Mouse (Mus musculus) kidney, postnatal 0 days (tissue): ENCODE data around the gene Matn4. TPM values are rescaled to one million over a fixed set of nuclear protein-coding genes. Genes with fewer than 3 reads are reported as not detected.
A peak's percentile ranks its signal among the peaks of the same experiment; 100 is the strongest.

ENCODE experiments used
- ATAC-seq: fragments of 200-750 bp; cut with Nextera tagmentation; replicated peaks from 2 replicates; pipeline ENCODE4 v1.8.0; 2017; ENCODE audit warnings: low read depth, moderate number of reproducible peaks, moderate TSS enrichment, moderate library complexity; ENCODE audit not compliant: low FRiP score
- DNase-seq: peaks from one replicate; pipeline ENCODE4 v3.0.0-alpha.2; 2016; ENCODE audit warnings: low spot score
- H3K27ac ChIP-seq: fragments of 300-500 bp; sonication (generic); 2 replicates; pipeline ENCODE4 v1.5.1; 2014; ENCODE audit warnings: mild to moderate bottlenecking
- H3K27me3 ChIP-seq: fragments of 300-500 bp; sonication (generic); 2 replicates; pipeline ENCODE4 v1.6.1; 2014; ENCODE audit warnings: low read length, mixed read lengths; ENCODE audit not compliant: insufficient read depth
- H3K36me3 ChIP-seq: fragments of 300-500 bp; sonication (generic); 2 replicates; pipeline ENCODE4 v1.6.1; 2014; ENCODE audit warnings: low read length, mixed read lengths; ENCODE audit not compliant: insufficient read depth
- H3K4me1 ChIP-seq: fragments of 300-500 bp; sonication (generic); replicated peaks from 2 replicates; pipeline ENCODE4 v1.6.1; 2014; ENCODE audit warnings: antibody characterized with exemption, low read length, mixed read lengths; ENCODE audit not compliant: insufficient read depth
- H3K4me2 ChIP-seq: fragments of 300-500 bp; sonication (generic); 2 replicates; pipeline ENCODE4 v1.6.1; 2014; ENCODE audit warnings: mild to moderate bottlenecking, low read length, moderate library complexity, mixed read lengths
- H3K4me3 ChIP-seq: fragments of 300-500 bp; sonication (generic); replicated peaks from 2 replicates; pipeline ENCODE4 v1.5.1; 2014; ENCODE audit warnings: low read depth, low read length
- H3K9ac ChIP-seq: fragments of 300-500 bp; sonication (generic); 2 replicates; pipeline ENCODE4 v1.6.1; 2014; ENCODE audit warnings: low read depth, low read length
- H3K9me3 ChIP-seq: fragments of 300-500 bp; sonication (generic); replicated peaks from 2 replicates; pipeline ENCODE4 v1.6.1; 2016; ENCODE audit warnings: low read length, inconsistent platforms, mixed read lengths
- CTCF ChIP-seq: IDR thresholded peaks from 2 replicates; pipeline ENCODE4 v1.5.1; 2016; ENCODE audit warnings: antibody characterized with exemption, low read depth, mild to moderate bottlenecking, moderate library complexity
- WGBS: fragments of 180-500 bp; shearing (Covaris S2); extraction: QIAGEN DNeasy Blood & Tissue Kit; methylation state at CpG from one replicate; pipeline ENCODE4 v1.1.7; 2014; 5-methylcytosine and 5-hydroxymethylcytosine counted together
- polyA plus RNA-seq: library from polyadenylated mRNA; unstranded; fragments of >200 nt; fragmentation: Nextera tagmentation; extraction: Ambion mirVana; gene quantifications from 2 replicates; pipeline ENCODE4 v1.2.1, GENCODE M21; 2015

The Matn4 gene
- polyA plus RNA-seq, 1 experiment from 2014 or later = 0.46 TPM

DNA sequence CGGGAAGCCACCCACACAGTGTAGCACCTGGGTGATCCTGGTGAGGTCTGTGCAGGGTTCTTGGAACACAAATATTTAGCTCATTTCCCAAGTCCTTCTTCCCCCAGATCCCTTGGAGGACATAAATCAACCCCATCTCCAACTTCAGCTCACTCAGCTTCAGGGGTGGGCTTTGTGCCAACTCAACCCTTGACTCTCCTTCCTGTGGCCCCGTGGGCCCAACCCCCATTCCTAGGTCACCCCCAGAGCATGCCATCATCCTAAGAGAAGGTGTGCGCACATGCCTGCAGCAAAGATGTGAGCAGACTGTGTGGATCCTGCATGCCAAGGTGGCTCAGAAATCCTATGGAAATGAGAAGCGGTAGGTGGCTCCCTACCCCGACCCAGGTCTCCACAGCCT is 559 bp upstream of the Matn4 start:
- H3K4me3 ChIP-seq = no peak overlapping the region
- H3K9ac ChIP-seq = no peak overlapping the region
- ATAC-seq = no peak
- no peak for TF ChIP-seq CTCF
- DNase-seq = no peak
- peaks cover 7% of the 10 kb centered on the region for H3K4me1 ChIP-seq
- no peaks in the 10 kb centered on the region for H3K36me3 ChIP-seq
- H3K4me2 ChIP-seq = no peak overlapping the region
- H3K27ac ChIP-seq = no peak overlapping the region
- 45% methylated on average over 5 of the region's 5 CpGs for whole genome bisulfite sequencing
- no peaks in the 10 kb centered on the region for H3K9me3 ChIP-seq
- peaks cover 61% of the 10 kb centered on the region for H3K27me3 ChIP-seq

DNA sequence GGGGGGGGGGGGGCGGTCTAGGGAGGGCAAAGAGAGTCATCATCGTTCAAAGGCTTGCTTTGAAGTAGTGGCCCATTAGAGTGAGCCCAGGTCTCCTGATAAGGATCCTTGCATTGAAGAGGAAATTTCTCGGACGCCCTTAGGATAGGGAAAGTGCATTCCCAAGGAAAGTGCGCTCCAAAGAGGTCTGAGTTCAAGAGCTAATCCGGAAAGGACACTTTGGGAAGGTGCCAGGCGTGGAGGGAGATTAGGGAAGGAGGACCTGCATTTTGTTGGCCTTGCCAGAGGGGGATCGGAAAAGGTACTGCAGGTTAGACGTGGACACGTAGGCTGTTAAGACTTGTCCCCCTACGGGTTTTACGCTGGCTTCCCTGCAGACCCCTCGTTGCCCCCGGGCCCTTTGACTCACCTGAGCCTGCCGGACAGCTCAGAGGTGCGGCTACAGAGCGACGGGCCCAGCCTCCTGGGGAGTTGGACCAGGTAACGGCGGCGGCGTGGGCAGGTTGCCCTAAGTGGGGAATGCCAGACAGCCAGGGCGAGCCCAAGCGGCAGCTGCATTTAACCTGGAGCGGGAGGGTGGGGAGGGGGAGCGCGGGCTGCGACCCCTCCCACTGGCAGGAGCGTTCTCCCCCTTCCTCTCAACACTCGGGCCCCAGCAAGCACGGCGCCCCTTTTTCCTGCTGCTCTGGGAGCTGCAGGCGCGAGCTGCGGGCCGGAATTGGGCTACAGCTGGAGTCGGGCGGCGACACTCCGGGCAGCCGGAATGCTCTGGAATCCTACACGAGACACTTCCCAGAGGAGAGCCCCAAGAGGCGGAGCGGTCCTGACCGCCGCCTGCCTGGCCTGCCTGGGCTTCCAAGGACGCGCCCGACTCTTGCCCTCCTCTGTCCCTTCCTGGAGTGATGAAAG is 624 bp downstream of the Matn4 start:
- Histone ChIP-seq H3K27ac (no peak overlapping the region), H3K36me3 (no peaks in the 10 kb centered on the region), H3K9ac (0 out of 2 replicates have a peak overlapping the region, but pooled peaks have one; percentile 35), H3K27me3 (peaks cover 68% of the 10 kb centered on the region), H3K4me3 (peak overlapping the region; percentile 33), H3K4me1 (peaks cover 9% of the 10 kb centered on the region), H3K9me3 (no peaks in the 10 kb centered on the region), H3K4me2 (peak overlapping the region; percentile 71)
- peak; percentile 50; the same call in 1 of the 2 replicates for ATAC-seq
- under 1% methylated on average over 49 of the region's 49 CpGs for WGBS
- DNase-seq = peak; percentile 62
- TF ChIP-seq CTCF = no peak

DNA sequence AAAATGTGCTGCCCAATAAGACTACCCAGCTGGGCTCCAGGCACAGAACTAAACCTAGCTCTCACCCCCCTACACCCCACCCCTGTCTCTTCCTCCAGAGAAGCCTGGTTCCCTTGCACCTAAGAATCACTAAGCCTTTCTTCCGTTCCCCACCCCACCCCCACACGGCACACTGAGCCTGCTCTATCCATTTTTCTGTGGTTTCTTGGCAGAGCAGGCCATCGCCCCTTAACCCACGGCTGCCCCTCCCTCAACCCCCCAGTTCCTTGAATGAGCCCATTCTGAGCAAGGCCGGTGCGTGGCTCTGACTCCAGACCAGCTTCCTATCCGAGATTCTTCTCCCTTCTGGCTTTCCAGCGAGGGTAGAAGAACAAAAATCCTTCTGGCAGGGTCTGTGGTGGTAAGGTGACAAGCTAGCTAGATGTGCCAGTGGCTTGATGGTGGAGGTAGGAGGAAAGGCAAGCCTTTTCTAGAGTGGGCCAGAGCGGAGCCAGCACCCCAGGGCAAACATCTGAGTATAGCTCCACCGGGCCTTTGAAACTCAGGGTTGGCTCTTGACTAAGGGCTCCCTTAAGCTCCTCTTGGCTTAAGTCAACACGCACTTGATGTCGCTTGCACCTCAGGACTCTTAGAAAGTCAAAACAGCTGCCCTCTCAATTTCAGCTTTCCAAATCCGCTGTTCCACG is 1.4 kb downstream of the Matn4 start:
- ATAC-seq (no peak), DNase-seq (no peak)
- H3K4me1 ChIP-seq = peaks cover 9% of the 10 kb centered on the region
- H3K27me3 ChIP-seq = peaks cover 67% of the 10 kb centered on the region
- H3K4me2 ChIP-seq = no peak overlapping the region
- H3K9me3 ChIP-seq = no peaks in the 10 kb centered on the region
- no peaks in the 10 kb centered on the region for H3K36me3 ChIP-seq
- WGBS = 24% methylated on average over 14 of the region's 14 CpGs
- no peak overlapping the region for H3K27ac ChIP-seq
- no peak overlapping the region for H3K9ac ChIP-seq
- H3K4me3 ChIP-seq = no peak overlapping the region
- TF ChIP-seq CTCF = no peak

DNA sequence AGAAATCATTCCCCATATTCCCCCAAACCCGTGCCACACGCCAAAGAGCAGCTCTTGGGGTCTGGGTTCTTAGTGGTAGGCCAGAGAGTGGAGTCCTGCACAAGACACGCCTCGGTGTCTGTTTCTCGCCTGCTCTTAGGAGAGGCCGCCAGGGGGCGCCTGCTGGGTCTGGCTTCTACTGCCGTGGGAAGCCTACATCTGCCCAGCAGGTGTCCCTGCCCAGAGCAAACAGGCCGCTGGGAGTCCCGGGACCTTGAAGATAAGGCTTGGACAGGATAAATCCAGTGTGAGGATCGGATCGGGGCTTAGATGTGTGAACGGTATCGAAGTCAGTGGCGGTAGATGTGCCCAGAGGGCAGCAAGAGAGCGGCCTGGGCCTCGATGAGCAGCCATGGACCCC is 2.1 kb downstream of the Matn4 start, which contains the start of gene Rbpjl:
Gene Rbpjl (plus strand): TSS at position 236 of the 400 bp plus-strand sequence.
- H3K36me3 ChIP-seq = no peaks in the 10 kb centered on the region
- peaks cover 9% of the 10 kb centered on the region for H3K4me1 ChIP-seq
- no peaks in the 10 kb centered on the region for H3K9me3 ChIP-seq
- no peak within 1 kb of the TSS for H3K9ac ChIP-seq
- DNase-seq (peak; percentile 85), ATAC-seq (0 out of 2 replicates have a peak, but pooled peaks have one; percentile 44)
- 5% methylated on average over 17 of the region's 17 CpGs for WGBS
- H3K4me3 ChIP-seq = peak within 1 kb of the TSS; percentile 33; the same call in 1 of the 2 replicates
- peak; percentile 95 for TF ChIP-seq CTCF
- no peak within 1 kb of the TSS; the same call in 1 of the 2 replicates for H3K4me2 ChIP-seq
- no peak within 1 kb of the TSS for H3K27ac ChIP-seq
- peaks cover 63% of the 10 kb centered on the region for H3K27me3 ChIP-seq

DNA sequence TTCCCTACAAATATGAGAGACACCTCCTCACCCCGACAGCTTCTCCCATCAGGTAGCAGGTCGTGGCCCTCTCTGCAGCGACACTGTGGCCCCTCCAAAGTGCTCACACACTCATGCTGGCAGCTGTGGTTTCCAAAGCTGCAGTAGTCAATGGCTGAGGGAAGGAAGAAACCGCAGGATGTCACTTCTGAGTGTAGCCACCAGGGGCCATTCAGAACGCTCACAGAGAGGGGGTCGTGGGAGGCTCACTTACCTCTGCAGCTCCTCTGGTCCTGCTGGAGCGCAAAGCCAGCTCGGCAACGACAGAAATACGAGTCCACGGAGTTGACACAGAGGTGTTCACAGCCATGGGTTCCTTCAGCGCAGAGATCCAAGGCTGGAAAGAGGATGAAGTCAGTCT is 8.0 kb downstream of the Matn4 start:
- Histone ChIP-seq H3K9ac (no peak overlapping the region), H3K27me3 (peaks cover 24% of the 10 kb centered on the region), H3K4me2 (no peak overlapping the region), H3K36me3 (no peaks in the 10 kb centered on the region), H3K9me3 (no peaks in the 10 kb centered on the region), H3K4me1 (peaks cover 6% of the 10 kb centered on the region; the same call in 1 of the 2 replicates), H3K27ac (no peak overlapping the region), H3K4me3 (no peak overlapping the region)
- TF ChIP-seq CTCF = no peak
- ATAC-seq = no peak
- 75% methylated on average over 12 of the region's 12 CpGs for WGBS
- DNase-seq = no peak

DNA sequence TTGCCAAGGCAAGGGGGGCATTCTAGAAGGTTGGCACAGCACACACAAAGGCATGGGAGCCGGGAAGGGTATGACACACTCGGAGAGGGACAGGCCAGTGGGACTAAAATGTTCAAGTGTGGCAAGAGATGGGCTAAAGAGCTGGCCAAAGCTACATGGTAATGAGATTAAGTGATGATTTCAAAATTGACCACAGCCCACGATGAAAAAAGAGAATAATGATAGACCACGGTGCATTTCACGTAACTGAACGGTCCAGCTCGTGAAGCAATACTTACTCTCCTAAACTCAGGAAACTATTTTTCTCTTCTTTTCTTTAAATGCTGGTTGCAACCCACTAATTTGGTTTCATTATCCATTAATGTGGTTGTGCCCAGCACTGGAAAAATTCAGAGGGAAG is 8.9 kb downstream of the Matn4 start:
- Histone ChIP-seq H3K4me1 (peaks cover 6% of the 10 kb centered on the region; the same call in 1 of the 2 replicates), H3K36me3 (no peaks in the 10 kb centered on the region), H3K4me3 (no peak overlapping the region), H3K27ac (no peak overlapping the region), H3K27me3 (peaks cover 16% of the 10 kb centered on the region), H3K9me3 (no peaks in the 10 kb centered on the region), H3K4me2 (no peak overlapping the region), H3K9ac (no peak overlapping the region)
- DNase-seq (no peak), ATAC-seq (no peak)
- TF ChIP-seq CTCF = no peak
- WGBS = 89% methylated on average over 7 of the region's 7 CpGs
